Mouse (Mus musculus): ENCODE data around the gene Dapl1.
A peak's percentile ranks its signal among the peaks of the same experiment; 100 is the strongest.

The Dapl1 gene

DNA sequence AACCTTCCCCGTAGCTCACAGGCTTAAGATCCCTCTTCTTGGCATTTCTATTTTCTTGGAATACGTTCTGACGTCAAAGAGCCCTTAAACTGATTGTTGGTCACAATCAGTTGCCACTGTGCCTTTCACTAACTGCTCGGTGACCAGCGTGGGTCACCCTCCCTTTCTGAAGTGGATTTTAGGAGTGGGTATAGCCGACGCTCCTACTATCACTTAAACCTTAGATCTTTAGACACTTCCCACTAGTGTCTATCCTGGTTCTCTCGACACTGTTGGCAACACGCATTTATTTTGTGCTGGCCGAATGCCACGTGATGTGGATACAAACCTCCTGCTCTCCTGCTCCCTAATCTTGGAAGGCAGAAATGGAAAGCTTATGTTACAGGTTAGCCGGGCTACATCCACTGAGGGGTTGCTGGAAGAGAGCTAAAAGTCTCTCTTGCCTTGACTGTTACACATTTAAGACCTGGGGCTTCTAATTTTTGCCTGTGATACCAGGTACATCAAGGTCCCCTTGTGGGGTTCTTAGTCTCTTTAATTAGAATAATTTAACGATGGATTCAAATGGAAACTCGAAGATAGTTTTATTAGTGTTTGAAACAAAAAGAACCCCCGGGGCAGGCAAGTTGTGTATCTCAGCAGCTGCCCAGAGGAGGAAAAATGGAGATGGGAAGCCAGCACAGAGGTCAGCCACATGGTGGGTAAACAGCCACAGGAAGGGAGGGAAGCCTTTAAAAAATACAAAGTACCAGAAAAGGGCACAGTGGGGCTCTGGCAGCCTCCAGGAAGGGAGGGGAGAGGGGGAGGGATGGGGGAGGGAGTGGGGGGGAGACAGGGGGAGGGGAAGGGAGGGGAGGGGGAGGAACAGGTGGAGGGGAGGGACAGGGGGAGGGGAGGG, 13.2 kb upstream of the Dapl1 start:
- no peak for DNase-seq (ENCODE audit: low read depth, low spot score)

- no peak for DNase-seq (ENCODE audit: low read depth, low spot score)
Measured at GRCm38 (mm10) chr2:59474336-59474735, 10.1 kb upstream of the Dapl1 start.

DNA sequence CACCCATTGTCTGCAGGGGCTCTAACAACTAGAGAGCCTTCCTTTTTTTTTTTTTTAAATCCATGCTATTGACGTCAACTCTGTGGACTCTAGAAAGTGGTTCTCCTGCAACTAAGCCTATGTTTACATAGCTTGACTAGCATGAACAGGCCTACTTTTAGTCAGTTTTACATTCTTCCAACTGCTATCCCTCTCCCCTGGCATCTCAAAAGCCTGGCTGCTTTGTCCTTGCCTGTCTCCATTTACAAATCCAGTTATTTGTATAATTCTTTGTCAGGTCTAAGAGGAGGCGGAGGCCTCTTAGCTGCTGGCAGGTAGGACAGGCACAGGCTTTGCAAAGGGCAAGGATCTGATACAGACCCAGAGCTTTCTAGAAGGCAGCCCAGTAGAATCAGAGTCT, 627 bp downstream of the Dapl1 start:
- no peak for DNase-seq (ENCODE audit: low read depth, low spot score)

GRCm38 (mm10) chr2:59485657-59486056, 1.2 kb downstream of the Dapl1 start:
- DNase-seq (ENCODE audit: low read depth, low spot score) = no peak

- DNase-seq (ENCODE audit: low read depth, low spot score) = no peak
Measured at GRCm38 (mm10) chr2:59486196-59486845, 1.9 kb downstream of the Dapl1 start.

- no peak for DNase-seq (ENCODE audit: low read depth, low spot score)
Measured at GRCm38 (mm10) chr2:59488235-59488634, 3.8 kb downstream of the Dapl1 start.

GRCm38 (mm10) chr2:59490353-59490752, 5.9 kb downstream of the Dapl1 start:
- no peak for DNase-seq (ENCODE audit: low read depth, low spot score)

GRCm38 (mm10) chr2:59493445-59494085, 9.1 kb downstream of the Dapl1 start:
- no peak for DNase-seq (ENCODE audit: low read depth, low spot score)

DNA sequence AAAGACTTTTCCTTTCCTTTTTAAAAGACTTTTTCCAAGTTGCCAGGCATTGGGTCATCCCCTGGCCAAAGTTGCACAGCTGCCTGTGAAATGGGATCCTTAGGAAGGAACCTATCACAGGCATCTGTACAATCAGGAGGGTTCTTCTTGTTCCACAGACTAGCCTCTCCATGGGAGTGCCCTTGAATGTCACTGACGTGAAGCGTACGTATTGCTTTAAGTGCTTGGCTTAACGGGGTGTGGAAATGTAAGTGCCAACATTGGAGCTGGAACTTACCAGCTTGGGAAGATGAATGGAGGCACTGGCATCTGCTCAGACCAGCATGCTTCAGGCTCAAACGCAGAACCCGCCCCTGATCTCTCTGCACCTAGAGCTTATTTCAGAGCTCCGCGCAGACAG, 14.7 kb downstream of the Dapl1 start:
- DNase-seq (ENCODE audit: low read depth, low spot score) = no peak

DNA sequence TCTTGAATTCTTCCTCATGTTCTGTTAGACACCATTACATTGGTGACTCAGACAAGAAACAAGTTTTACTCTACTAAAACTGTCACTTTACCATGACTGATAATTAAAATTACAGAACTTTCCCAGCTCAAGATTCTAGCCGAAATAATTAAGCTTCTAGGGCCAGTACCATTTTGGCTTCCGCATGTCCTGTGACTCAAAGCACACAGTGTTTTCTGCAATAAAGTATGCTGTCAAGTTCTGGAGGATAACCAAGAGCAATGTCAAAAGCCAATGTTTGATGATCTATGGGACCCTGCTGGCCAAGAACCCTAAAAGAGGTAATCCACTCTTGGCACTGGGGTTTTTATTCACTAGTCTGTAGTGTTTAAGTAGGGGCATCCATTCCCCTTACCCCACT, 15.3 kb downstream of the Dapl1 start:
- DNase-seq (ENCODE audit: low read depth, low spot score) = no peak

DNA sequence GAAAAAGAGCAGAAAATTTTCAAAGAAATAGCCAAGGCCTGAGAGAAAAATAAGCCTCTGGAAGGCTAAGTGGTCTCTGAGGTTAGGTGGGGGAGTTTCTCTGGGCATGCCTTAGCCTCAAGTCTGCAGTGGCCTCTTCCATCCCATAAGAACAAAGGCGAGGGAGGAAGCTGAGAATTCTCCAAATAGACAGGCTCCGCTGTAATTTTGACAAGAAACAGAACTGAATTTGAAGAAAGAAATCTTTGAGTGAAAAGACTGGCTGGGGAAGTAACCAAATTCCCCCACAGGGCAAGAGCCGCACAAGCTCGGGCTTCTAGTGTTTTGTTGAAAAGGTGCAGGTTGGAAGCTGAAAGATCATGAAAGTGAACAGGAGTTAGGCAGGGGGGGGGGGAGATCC, 24.6 kb downstream of the Dapl1 start:
- no peak for DNase-seq (ENCODE audit: low read depth, low spot score)

- no peak for DNase-seq (ENCODE audit: low read depth, low spot score)
Measured at GRCm38 (mm10) chr2:59510416-59510815, 26.0 kb downstream of the Dapl1 start.

DNA sequence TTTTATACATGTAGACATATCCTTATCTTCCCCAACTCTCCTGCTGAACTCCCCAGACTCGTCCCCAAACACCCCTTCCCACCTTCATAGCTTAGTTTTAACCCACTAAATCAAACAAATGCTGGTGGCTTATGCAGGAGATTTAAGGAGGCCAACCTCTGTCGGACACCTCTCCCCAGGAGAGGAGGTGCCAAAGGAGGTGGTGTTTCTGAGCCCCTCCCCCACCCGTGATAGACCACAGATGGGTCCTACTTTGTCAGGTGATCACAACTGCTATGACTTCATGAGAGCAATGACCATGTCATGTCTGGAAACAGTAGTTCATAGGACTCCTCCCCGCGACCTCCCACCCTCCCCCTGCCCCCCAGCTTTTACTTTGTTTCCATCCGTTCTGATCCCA, 26.4 kb downstream of the Dapl1 start:
- no peak for DNase-seq (ENCODE audit: low read depth, low spot score)

DNA sequence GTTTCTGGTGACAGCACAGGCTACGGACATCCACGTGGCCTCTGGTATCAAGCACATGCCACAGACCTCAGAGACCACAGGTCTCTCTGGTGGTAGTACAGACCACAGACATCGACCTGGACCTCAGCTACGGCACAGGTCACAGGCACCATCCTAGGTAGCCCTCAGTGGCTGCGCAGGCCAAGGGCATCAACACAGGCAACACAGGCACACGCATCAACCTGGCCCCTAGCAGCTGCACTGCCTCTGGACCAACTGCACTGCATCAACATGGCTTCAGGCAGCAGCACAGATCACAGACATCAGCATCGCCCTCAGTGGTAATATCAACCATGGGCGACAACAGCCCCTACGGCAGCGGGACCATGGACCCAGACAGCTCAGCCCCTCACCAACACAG, 36.2 kb downstream of the Dapl1 start:
- no peak for DNase-seq (ENCODE audit: low read depth, low spot score)

- DNase-seq (ENCODE audit: low read depth, low spot score) = peak; percentile 72
Measured at GRCm38 (mm10) chr2:59522079-59522684, 37.7 kb downstream of the Dapl1 start.

- DNase-seq (ENCODE audit: low read depth, low spot score) = no peak
Measured at GRCm38 (mm10) chr2:59523526-59523925, 39.1 kb downstream of the Dapl1 start.

DNA sequence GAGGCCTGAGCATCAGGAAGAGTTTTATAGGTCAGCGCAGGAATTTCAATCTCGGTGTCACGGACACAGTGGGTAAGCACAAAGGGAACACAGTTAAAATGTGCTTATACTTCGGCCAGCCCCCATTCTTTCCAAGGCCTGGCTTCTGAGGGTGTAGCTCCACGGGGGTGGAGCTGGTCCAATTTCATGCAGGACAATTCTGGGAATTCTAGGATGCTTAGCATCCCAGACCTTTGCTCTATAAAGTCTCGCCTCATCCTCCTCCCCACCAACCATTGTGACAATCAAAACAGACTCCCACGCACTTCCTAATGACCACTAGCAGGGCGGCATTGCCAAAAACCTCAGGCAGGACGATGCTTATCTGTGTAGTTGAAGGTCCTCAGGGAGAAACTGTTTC, 42.4 kb downstream of the Dapl1 start:
- DNase-seq (ENCODE audit: low read depth, low spot score) = no peak

DNA sequence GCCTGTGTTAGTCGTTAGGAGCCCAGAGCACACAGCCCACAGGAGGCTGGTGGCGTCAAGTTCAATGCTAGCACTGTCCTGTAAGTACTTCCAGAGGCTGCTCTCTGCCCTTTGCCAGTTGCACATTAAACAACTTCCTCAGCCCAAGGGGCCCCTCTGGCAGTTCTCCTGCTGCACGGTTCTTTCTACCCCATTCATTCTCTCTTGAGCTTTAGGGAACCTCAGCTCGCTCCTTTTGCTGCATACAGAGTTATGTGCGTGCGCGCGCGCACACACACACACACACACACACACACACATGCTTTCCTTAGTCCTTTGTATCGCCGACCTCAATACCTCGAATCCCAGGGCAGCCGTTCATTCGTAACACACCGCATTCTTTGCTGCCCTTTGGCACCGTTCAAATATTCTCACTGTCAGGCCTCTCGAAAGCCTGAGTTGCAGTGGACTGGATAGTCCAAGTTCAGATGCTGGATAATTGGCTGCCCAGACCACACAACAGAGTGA, 45.2 kb downstream of the Dapl1 start:
- no peak for DNase-seq (ENCODE audit: low read depth, low spot score)

- DNase-seq (ENCODE audit: low read depth, low spot score) = no peak
Measured at GRCm38 (mm10) chr2:59530811-59531210, 46.4 kb downstream of the Dapl1 start.

DNA sequence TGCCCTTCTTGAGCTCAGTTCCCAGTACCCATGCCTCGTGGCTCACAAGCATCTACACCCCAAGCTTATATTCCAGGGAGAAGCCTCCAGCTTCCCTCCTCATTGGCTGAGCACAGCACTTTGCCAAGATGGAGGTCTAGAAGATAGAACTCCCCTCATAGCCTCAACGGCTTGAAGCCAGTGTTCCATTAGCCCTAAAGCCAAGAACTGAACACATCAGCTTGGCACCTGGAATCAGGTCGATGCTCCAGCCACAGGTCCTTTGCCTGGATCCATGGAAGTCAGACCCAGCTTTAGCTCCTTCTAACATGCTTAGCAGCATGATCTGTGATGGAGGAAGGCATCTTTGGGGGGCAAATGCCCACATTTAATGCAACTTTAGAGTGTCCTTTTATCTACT, 48.5 kb downstream of the Dapl1 start:
- DNase-seq (ENCODE audit: low read depth, low spot score) = no peak

DNA sequence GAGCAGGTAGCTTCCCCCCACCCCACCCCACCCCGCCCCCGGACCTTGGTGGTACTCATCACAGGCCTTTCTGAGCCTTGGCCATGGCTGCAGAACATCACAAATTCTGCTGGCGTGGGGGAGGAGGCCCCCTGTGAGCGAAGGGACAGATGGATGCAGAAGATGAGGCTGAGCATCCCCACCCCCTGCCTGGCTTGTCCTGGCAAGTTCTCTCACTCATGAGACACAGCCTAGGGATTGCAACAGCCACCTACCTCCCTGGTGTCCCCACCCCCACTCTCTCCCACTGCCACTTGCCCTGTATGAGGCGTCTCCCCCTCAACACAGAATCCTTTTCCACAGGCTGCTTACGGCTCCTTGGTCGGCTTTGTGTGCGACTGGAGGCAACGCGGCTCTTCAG, 49.1 kb downstream of the Dapl1 start:
- DNase-seq (ENCODE audit: low read depth, low spot score) = no peak

Measured in retina, postnatal 7 days (tissue).